Mouse (Mus musculus) midbrain, embryonic 15.5 days (tissue): ENCODE measurements around the gene Gm49322. TPM values are rescaled to one million over a fixed set of nuclear protein-coding genes. Genes with fewer than 3 reads are reported as not detected.
A peak's percentile ranks its signal among the peaks of the same experiment; 100 is the strongest.

Source experiments
- ATAC-seq: fragments of 200-750 bp; cut with Nextera tagmentation; replicated peaks from 2 replicates; pipeline ENCODE4 v1.8.0; 2017; ENCODE audit warnings: moderate TSS enrichment
- H3K27ac ChIP-seq: fragments of 300-500 bp; sonication (generic); 2 replicates; pipeline ENCODE4 v1.5.1; 2015; ENCODE audit warnings: mild to moderate bottlenecking, inconsistent platforms
- H3K27me3 ChIP-seq: fragments of 300-500 bp; sonication (generic); replicated peaks from 2 replicates; pipeline ENCODE4 v1.6.1; 2015; ENCODE audit warnings: inconsistent platforms
- H3K36me3 ChIP-seq: fragments of 300-500 bp; sonication (generic); replicated peaks from 2 replicates; pipeline ENCODE4 v1.6.1; 2015; ENCODE audit warnings: inconsistent platforms
- H3K4me1 ChIP-seq: fragments of 300-500 bp; sonication (generic); 2 replicates; pipeline ENCODE4 v1.6.1; 2015; ENCODE audit warnings: inconsistent platforms
- H3K4me2 ChIP-seq: fragments of 300-500 bp; sonication (generic); 2 replicates; pipeline ENCODE4 v1.6.1; 2015; ENCODE audit warnings: inconsistent platforms, mild to moderate bottlenecking, moderate library complexity
- H3K4me3 ChIP-seq: fragments of 300-500 bp; sonication (generic); 2 replicates; pipeline ENCODE4 v1.5.1; 2015; ENCODE audit warnings: mild to moderate bottlenecking, inconsistent platforms
- H3K9ac ChIP-seq: fragments of 300-500 bp; sonication (generic); 2 replicates; pipeline ENCODE4 v1.6.1; 2015; ENCODE audit warnings: mild to moderate bottlenecking, inconsistent platforms
- H3K9me3 ChIP-seq: fragments of 300-500 bp; sonication (generic); 2 replicates; pipeline ENCODE4 v1.6.1; 2016; ENCODE audit warnings: inconsistent platforms
- WGBS: fragments of 180-500 bp; shearing (Covaris S2); methylation state at CpG from one replicate; pipeline ENCODE4 v1.1.7; 2015; ENCODE audit warnings: mixed read lengths; 5-methylcytosine and 5-hydroxymethylcytosine counted together
- polyA plus RNA-seq: library from polyadenylated mRNA; unstranded; fragments of >200 nt; fragmentation: Nextera tagmentation; extraction: Ambion mirVana; gene quantifications from 2 replicates; pipeline ENCODE4 v1.2.1, GENCODE M21; 2015

Gene Gm49322
- polyA plus RNA-seq, 1 experiment from 2014 or later: 5.0 TPM

- H3K4me1 ChIP-seq: peaks cover 26% of the 10 kb centered on the region
- ATAC-seq: no peak
- no peak overlapping the region for H3K4me3 ChIP-seq
- 95% methylated on average over 50 of the region's 51 CpGs for WGBS
- no peak overlapping the region for H3K27ac ChIP-seq
- H3K9ac ChIP-seq: no peak overlapping the region
- H3K36me3 ChIP-seq: no peaks in the 10 kb centered on the region
- H3K4me2 ChIP-seq: no peak overlapping the region
- no peaks in the 10 kb centered on the region for H3K9me3 ChIP-seq
- H3K27me3 ChIP-seq: no peaks in the 10 kb centered on the region
Measured at GRCm38 (mm10) chr10:80586407-80587304, 19.2 kb upstream of the Gm49322 start.

- ATAC-seq: no peak
- Histone ChIP-seq H3K4me3 (no peak overlapping the region), H3K9me3 (no peaks in the 10 kb centered on the region), H3K36me3 (no peaks in the 10 kb centered on the region), H3K4me2 (no peak overlapping the region), H3K27me3 (no peaks in the 10 kb centered on the region), H3K9ac (no peak overlapping the region), H3K27ac (no peak overlapping the region), H3K4me1 (peaks cover 26% of the 10 kb centered on the region)
- WGBS: 33% methylated on average over 4 of the region's 4 CpGs
Measured at GRCm38 (mm10) chr10:80587305-80587657, 18.5 kb upstream of the Gm49322 start.

GRCm38 (mm10) chr10:80589127-80589878, 16.5 kb upstream of the Gm49322 start:
- Histone ChIP-seq H3K4me2 (peak overlapping the region; percentile 98), H3K27me3 (no peaks in the 10 kb centered on the region), H3K4me3 (peak overlapping the region; percentile 89), H3K9ac (peak overlapping the region; percentile 89), H3K36me3 (no peaks in the 10 kb centered on the region), H3K4me1 (peaks cover 26% of the 10 kb centered on the region), H3K9me3 (no peaks in the 10 kb centered on the region), H3K27ac (peak overlapping the region; percentile 75)
- 21% methylated on average over 12 of the region's 12 CpGs for WGBS
- ATAC-seq: peak; percentile 7

- H3K9ac ChIP-seq: peak within 1 kb of the TSS; percentile 89
- peak within 1 kb of the TSS; percentile 98 for H3K4me2 ChIP-seq
- peaks cover 26% of the 10 kb centered on the region for H3K4me1 ChIP-seq
- H3K27ac ChIP-seq: peak within 1 kb of the TSS; percentile 75
- H3K36me3 ChIP-seq: no peaks in the 10 kb centered on the region
- H3K27me3 ChIP-seq: no peaks in the 10 kb centered on the region
- peak within 1 kb of the TSS; percentile 89 for H3K4me3 ChIP-seq
- H3K9me3 ChIP-seq: no peaks in the 10 kb centered on the region
- WGBS: under 1% methylated on average over 71 of the region's 73 CpGs
- ATAC-seq: peak; percentile 97
Measured at GRCm38 (mm10) chr10:80589879-80590854, 15.7 kb upstream of the Gm49322 start, which contains the start of gene Abhd17a. TSS of gene Abhd17a (minus strand) at chr10:80590341.

- H3K27me3 ChIP-seq: no peaks in the 10 kb centered on the region
- H3K4me1 ChIP-seq: no peaks in the 10 kb centered on the region
- H3K4me2 ChIP-seq: no peak overlapping the region
- 42% methylated on average over 4 of the region's 4 CpGs for WGBS
- H3K27ac ChIP-seq: no peak overlapping the region
- H3K9ac ChIP-seq: no peak overlapping the region
- H3K36me3 ChIP-seq: no peaks in the 10 kb centered on the region
- no peak overlapping the region for H3K4me3 ChIP-seq
- H3K9me3 ChIP-seq: no peaks in the 10 kb centered on the region
- no peak for ATAC-seq
Measured at GRCm38 (mm10) chr10:80596318-80596717, 9.5 kb upstream of the Gm49322 start.

GRCm38 (mm10) chr10:80602698-80603325, 3.0 kb upstream of the Gm49322 start, which contains the start of the genes Scamp4 and Adat3:
TSS of gene Scamp4 (plus strand) at chr10:80602872.
TSS of gene Adat3 (plus strand) at chr10:80602880.
- peak within 1 kb of the TSS; percentile 70 for H3K4me3 ChIP-seq
- ATAC-seq: peak; percentile 95

GRCm38 (mm10) chr10:80603364-80603763, 2.5 kb upstream of the Gm49322 start:
- H3K36me3 ChIP-seq: peaks cover 13% of the 10 kb centered on the region; the same call in 1 of the 2 replicates
- no peaks in the 10 kb centered on the region for H3K27me3 ChIP-seq
- H3K9ac ChIP-seq: peak overlapping the region; percentile 50
- peak overlapping the region; percentile 69 for H3K4me2 ChIP-seq
- peak overlapping the region; percentile 70 for H3K4me3 ChIP-seq
- peak; percentile 21 for ATAC-seq
- H3K9me3 ChIP-seq: no peaks in the 10 kb centered on the region
- peak overlapping the region; percentile 90 for H3K27ac ChIP-seq
- peaks cover 19% of the 10 kb centered on the region for H3K4me1 ChIP-seq
- WGBS: 32% methylated on average over 7 of the region's 7 CpGs

More at GRCm38 (mm10) chr10:80602698-80603325, 3.0 kb upstream of the Gm49322 start, which contains the start of the genes Scamp4 and Adat3:
- Histone ChIP-seq H3K27ac (peak within 1 kb of the TSS; percentile 90), H3K4me1 (peaks cover 19% of the 10 kb centered on the region), H3K9me3 (no peaks in the 10 kb centered on the region), H3K27me3 (no peaks in the 10 kb centered on the region), H3K4me2 (peak within 1 kb of the TSS; percentile 69), H3K36me3 (peaks cover 13% of the 10 kb centered on the region; the same call in 1 of the 2 replicates), H3K9ac (peak within 1 kb of the TSS; percentile 50)
- under 1% methylated on average over 54 of the region's 54 CpGs for WGBS

- H3K27ac ChIP-seq: no peak overlapping the region
- no peaks in the 10 kb centered on the region for H3K9me3 ChIP-seq
- 93% methylated on average over 7 of the region's 7 CpGs for WGBS
- H3K4me2 ChIP-seq: peak overlapping the region; percentile 69
- peaks cover 19% of the 10 kb centered on the region for H3K4me1 ChIP-seq
- peak overlapping the region; percentile 50 for H3K9ac ChIP-seq
- peak overlapping the region; percentile 70; the same call in 1 of the 2 replicates for H3K4me3 ChIP-seq
- H3K27me3 ChIP-seq: no peaks in the 10 kb centered on the region
- peaks cover 13% of the 10 kb centered on the region; the same call in 1 of the 2 replicates for H3K36me3 ChIP-seq
- no peak for ATAC-seq
Measured at GRCm38 (mm10) chr10:80604001-80604509, 1.8 kb upstream of the Gm49322 start.

- Histone ChIP-seq H3K4me3 (no peak overlapping the region), H3K4me1 (peaks cover 19% of the 10 kb centered on the region), H3K9ac (no peak overlapping the region), H3K36me3 (peaks cover 16% of the 10 kb centered on the region; the same call in 1 of the 2 replicates), H3K4me2 (no peak overlapping the region), H3K27me3 (no peaks in the 10 kb centered on the region), H3K9me3 (no peaks in the 10 kb centered on the region), H3K27ac (no peak overlapping the region)
- WGBS: 92% methylated on average over 2 of the region's 2 CpGs
- no peak for ATAC-seq
Measured at GRCm38 (mm10) chr10:80604988-80605387, 833 bp upstream of the Gm49322 start.

- H3K36me3 ChIP-seq: peaks cover 16% of the 10 kb centered on the region; the same call in 1 of the 2 replicates
- no peak overlapping the region for H3K4me2 ChIP-seq
- no peak overlapping the region for H3K9ac ChIP-seq
- no peak overlapping the region for H3K27ac ChIP-seq
- H3K4me1 ChIP-seq: peaks cover 19% of the 10 kb centered on the region
- no peaks in the 10 kb centered on the region for H3K9me3 ChIP-seq
- 96% methylated on average over 23 of the region's 23 CpGs for WGBS
- no peak for ATAC-seq
- H3K4me3 ChIP-seq: no peak overlapping the region
- H3K27me3 ChIP-seq: no peaks in the 10 kb centered on the region
Measured at GRCm38 (mm10) chr10:80606306-80606705, 485 bp downstream of the Gm49322 start.
